Mouse (Mus musculus): Measurements from ENCODE around the gene Cyth4.
A peak's percentile ranks its signal among the peaks of the same experiment; 100 is the strongest.

The Cyth4 gene

DNA sequence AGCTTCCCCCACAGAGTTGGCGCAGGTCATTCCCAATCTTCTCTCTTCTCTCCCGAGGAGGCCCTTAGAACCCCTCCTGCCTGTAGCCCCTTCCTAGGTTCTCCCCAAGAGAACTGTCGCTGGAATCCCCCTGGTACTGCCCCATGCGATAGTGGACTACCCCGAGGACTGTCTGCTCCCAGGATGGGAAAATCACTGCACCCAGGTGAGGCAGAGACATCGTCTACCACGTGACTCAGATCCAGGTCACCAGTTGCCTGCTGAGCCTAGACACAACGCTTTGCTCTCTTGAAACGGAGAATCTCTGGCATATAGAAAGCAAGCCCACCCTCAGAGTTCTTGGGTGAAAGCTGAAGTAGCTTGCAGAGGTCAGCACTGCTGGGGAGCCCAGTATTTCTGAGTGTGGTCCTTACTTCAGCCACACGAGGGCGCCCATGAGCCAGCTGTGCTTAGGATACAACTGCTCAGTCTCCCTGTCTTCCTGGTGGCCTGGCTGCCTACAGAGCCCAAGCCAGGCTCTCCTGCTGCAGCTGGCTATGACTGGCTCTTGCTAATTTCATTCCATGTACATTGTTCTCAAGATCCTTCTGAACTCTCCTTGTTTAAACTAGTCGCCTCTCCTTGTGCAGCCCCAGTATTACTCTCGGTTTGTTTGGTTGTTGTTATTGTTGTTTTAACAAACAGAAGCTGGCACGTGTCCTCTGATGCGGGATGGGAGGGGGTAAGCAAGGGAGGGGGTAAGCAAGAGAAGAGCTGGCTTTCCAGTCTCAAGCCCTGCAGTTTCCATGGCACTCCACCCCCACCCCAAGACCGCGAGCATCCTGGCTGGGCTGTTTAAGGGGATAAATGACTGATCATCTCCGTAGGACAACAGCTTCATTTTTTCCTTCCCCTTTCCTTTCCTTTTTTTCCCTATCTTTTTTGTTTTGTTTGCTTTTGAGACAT, 9.5 kb upstream of the Cyth4 start:
- peak; percentile 92 for DNase-seq

DNA sequence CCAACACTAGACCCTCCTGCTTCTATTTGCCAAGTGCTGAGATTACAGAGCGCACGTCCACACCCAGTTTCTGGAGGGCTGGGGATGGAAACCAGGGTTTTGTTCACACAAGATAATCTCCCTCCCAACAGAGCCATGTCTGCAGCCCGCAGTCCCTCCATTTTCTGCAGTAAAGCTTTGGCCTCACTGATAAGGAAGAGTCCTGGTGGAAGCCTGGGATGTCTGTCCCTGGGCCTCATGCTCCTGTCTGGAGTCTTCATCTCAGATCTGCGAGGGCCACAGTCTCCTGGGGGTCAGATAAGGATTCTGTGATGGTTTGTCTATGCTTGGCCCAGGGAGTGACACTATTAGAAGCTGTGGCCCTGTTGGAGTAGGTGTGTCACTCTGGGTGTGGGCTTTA, 8.8 kb upstream of the Cyth4 start:
- DNase-seq = no peak

DNA sequence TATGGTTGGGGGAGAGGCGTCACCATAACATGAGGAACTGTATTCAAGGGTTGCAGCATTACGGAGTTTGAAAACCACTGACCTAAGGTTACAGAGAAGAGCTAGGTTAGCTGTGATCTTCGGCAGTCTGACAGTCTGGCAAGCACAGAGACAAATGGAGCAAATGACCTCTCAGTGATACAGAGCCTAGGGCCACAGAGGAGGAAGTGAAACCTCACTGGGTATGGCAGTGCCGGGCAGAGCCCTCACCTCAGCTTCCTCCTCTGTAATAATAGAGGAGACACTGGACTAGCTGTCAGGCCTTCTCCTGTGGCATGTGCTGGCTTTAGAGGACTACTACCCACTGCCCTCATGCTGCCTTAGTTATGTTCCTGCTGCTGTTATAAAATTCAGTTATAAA, 7.9 kb upstream of the Cyth4 start:
- no peak for DNase-seq

DNA sequence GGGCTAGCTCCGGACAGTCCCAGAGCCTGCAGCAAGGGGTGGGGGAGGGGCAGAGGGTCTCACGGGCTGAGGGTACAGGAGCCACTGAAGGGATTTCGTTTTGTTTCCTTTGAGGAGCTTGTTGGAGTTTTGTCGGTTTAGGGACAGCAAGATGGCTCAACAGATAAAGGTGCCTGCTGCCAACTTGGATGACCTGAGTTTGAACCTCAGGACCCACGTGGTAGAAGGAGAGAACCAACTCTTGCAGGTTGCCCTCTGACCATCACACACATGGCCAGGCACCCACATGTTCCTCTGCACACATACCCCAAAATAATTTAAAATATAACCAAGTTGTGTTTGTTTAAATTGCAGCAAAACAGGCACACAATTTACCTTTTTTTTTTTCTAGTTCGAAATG, 6.9 kb upstream of the Cyth4 start:
- DNase-seq = no peak

DNA sequence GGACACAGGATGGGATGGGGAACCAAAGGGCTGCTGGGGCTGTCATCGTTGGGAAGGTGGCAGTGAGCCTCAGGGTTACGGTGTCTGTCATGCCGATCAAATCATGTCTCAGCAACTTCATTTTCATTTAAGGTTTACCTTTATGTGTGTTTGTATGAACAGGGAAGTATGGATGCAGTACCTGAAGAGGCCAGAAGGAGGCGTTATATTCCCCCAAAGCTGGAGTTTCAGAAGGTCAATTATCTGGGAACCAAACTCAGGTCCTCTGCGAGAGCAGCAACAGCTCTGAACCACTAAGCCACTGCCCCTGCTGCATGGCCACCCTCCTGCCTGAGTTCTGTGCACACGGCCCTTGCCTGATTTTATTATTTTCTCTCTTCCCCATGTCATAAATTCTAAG, 6.1 kb upstream of the Cyth4 start:
- DNase-seq = peak; percentile 31

DNA sequence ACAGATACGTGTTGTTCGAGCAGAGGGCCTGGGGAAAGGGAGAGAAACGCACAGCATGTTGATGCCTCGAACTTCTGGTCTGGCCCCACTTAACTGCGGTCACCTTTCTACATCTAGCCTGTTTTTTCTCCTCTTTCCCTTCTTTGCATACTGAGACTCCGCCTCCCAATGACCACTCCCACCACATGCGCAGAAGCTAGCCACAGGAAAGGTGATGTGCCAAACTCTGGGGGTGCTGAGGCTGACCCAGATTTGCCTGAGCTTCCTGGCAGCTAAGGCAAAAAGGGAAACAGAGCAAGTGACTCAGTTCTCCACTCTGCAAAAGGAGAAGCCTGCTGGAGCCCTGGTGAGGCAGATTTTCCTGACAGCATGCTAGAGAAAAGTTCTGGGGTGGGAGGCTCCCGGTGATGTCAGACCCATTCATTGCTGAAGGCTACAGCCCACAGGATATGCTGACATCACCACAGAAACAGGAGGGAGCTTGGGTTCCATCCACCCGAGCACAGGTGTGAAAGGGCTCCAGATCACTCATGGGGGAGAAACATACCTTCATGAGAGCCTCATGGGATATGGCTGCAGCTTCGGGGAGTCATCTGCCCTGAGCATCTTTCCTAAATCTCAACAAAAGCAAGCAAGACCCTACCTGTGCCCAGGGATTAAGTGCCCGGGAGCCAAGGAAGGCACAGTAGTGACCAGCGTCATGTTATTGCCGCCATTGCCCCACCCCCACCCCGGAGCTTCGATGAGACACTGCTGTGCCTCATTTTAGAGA, 5.0 kb upstream of the Cyth4 start:
- peak; percentile 54 for DNase-seq

DNA sequence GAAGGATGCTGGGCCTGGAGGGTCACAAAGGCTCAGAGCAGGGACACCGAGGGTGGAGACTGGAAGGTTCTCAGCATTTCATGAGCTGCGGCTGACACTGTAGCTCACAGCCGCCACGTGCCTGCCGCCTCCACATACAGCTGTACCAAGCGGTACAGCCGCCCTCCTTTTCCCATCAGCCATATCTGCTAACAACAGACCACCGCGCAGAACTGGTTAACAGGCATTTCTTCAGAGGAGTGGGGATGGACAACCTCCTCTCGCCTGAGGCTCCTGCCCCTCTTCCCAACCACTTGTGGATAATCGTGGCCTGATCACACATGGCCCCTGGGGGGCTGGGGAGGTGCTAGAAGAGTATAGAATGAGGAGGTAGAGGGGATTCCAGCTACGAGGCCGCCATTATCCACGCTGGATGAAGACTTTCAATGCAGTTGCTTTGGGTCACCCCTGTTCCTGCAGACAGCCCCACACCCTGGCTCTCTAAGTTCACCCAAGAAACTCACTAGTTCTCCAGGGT, 4.3 kb upstream of the Cyth4 start:
- DNase-seq = peak; percentile 45

DNA sequence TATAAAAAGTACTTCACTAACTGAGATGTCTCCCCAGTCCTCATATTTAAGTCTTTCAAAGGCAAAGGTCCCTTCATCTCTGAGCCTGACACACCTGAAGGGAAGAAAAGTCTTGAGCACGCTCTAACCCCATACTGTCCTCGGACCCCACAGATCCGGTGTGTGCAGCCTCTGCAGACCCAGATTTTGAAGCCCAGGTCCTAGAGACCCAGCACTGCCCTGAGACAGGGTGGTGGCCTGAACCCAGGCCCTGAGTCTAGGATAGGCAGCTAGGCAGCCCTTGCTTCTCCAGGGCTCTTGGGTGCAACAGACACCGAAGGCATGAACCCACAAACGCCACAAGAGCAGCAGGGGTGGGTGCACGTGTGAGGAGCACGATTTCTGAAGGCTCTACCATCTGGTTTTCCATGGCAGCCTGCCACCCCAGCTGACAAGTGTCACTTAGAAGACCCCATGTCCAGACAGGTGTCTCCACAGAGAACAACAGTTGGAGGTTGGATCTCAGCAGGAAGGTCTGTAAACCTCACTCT, 2.9 kb upstream of the Cyth4 start:
- peak; percentile 45 for DNase-seq

DNA sequence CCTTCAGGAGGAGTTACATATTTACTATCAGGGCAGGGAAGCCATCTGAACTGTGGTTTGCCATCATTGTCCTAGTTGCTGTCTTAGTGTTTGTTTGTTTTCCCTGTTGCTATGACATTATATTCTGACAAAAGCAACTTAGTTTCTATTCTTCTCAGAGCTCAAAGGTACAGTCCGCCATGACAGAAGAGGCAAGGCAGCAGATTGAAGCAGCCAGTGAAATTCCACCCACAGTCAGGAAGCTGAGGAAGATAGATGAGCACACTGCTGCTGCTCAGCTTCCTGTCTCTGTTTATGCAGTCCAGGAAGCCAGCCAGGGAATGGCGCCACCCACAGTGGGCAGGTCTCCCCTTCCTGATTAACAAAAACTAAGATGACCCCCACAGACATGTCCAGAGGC, 2.0 kb upstream of the Cyth4 start:
- DNase-seq = peak; percentile 40

DNA sequence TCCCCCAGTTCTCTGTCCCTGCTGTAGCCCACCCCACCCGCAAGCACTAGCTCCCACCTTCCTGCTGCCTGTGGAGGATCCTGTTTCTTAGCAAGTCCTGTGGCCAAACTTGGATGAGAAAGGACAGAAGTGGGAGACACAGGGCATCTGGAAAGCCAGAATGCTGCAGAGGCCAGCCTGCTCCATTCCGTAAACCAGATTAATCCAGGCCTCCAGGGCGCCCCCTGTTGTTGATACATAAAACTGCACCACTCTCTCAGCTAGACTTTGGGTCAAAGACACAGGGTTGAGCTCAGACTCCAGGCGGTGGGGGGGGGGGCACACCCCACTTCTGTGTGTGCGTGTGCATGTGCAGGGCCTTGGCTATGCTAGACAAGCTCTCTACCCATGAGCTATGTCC, 1.4 kb upstream of the Cyth4 start:
- DNase-seq = peak; percentile 30

DNA sequence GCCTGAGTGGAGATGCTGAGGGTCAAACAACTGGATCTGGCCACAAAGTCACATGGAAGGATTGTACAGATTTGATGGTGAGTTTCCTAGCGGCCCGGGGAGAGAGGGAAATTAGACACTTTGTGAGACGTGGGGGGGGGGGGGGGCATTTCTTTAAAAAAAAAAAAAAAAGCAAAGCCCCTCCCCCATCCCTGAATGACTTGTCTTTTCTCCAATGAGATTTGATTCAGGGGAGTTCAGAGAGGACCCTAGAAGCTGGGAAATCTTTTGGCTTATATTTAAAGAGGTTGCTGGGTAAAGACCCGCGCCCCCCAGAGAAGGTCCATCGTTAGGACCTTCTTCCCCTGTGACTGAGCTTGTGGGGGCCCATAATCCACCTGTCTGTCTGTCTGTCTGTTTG, 343 bp upstream of the Cyth4 start:
- no peak for DNase-seq

DNA sequence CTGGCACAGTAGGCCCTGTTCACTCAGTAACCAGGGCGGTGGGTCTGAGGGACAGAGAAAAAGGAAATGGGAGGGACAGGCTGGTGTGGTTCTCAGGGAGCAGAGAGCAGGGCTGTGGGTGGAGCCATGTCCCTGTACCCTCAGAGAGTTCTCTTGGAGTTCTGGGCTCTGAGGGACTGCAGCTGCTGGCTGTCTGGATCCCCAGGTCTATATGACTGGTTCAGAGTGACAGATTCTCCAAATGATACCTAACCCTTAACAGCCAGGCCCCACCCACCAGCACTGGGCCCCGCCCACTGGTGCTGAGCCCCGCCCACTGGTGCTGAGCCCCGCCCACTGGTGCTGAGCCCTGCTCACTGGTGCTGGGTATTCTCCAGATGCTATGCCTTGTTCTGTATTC, 882 bp downstream of the Cyth4 start:
- peak; percentile 63 for DNase-seq

DNA sequence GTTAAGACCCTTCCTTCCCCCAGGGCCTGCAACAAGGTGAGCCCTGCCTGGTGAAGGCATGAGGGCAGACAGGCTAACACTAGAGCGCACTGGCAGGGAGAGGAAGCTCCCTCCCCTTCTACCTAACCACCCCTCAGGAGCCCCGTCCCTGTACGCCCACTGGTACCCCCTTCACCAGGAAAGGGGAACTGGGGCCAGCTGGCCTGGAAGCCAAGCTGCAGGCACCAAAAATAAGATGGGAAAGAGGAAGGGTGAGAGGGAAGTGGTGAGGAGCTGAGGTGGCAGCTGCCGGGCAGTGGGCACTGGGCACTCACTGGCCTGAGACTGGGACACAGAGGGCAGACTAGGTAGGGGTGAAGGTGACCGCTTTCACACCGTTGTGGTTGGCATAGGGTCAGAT, 2.3 kb downstream of the Cyth4 start:
- DNase-seq = peak; percentile 18

DNA sequence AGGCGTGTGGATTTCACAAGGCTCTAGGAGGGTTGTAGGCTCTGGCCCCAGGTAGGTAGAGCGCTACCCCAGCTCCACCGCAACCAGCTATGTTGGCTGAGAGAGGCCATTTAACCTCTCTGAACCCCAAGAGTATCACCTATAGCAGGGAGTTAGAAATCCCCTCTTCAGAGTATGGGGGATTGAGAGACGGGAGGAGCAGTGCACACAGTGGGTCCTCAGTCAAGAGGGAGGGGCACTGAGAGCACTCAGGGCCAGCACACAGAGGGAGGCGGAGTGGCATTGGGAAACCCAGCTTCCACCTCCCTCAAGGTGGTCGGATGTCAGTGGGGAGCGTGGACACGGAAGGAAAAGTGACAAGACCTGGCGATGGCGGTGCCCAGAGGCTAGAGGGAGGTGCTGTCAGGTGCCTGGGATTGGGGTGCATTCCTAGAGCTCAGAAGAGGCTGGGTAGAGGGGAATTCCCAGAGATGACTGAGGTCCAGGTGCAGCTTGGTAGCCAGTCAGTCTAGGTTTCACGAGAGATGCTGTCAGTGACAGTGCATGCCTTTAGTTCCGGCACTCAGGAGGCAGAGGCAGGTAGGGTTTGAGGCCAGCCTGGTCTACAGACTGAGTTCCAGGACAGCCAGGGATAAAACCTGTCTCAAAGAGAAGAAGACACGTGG, 2.8 kb downstream of the Cyth4 start:
- DNase-seq = no peak

DNA sequence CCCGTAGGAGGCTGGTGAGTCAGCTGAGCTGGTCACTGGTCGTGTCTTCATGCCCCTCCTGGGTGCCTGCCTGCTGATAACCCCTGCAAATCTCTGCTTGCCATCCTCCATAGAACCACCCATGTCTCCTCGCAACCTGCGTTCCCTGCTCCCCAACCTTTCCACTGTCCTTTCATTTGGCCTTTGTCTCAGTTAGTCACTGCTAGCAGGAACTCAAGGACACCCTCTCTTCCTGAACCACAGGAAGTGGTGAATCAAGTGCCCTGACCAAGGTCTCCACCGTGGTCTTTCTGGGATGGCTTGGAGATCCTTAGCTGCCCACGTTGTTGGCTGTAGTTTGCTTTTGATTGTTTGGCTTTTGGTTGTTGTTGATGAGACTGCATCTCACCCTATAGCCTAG, 4.3 kb downstream of the Cyth4 start:
- DNase-seq = no peak

DNA sequence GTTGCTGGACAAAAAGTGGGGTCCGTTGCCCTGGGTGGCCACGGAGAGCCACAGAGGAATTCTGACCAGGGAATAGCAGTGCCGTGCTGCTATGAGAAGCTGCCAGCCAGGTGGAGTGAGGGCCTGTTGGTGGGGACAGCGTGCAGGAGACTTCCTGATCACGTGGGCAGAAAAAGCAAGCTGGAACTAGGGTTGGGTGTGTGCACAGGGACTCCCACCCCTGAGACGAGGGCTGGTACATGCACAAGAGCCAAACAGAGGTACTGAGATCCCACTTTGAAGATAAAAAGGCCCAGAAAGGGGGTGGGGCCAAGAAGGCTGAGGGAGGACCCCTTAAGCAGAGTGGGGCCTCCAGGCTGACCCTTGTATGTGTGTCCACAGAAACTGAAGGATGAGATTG, 7.4 kb downstream of the Cyth4 start:
- DNase-seq = peak; percentile 48

DNA sequence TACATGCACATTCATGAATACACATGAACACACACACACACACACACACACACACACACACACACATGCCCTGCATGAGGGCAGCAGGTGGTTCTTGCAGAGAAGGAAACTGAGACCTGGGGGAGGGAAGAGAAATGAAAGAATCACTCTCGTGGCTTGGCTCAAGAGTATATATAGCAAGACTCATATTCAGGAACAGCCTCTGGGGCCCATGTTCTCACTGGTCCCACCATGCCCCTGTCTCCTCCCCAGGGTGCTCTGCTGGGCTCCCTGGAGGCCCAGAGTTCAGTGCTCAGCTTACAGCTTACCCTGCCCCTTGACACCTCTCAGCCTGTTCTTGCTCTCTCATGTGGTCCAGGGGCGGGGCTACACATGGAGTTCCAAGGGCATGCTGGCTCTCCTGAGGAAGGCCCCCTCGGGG, 8.5 kb downstream of the Cyth4 start:
- DNase-seq = peak; percentile 77

DNA sequence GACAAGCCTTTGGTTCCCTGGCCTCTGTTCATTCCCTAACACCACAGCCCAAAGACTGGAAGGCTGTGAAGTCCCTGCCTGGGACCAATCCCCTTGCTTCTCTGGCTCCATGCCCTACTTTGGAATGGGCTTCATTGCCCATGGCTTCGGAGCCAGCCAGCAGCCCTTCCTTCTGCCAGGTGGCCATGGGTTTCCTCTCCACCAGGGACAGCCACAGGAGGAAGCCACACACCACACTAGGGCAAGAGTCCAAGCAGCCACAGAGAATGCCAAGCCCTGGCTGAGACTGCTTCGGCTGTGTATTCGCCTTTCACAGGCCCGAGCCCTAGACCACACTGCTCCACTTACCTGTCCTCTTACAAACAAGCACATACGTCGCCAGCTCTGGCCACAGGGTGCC, 9.2 kb downstream of the Cyth4 start:
- DNase-seq = peak; percentile 26

DNA sequence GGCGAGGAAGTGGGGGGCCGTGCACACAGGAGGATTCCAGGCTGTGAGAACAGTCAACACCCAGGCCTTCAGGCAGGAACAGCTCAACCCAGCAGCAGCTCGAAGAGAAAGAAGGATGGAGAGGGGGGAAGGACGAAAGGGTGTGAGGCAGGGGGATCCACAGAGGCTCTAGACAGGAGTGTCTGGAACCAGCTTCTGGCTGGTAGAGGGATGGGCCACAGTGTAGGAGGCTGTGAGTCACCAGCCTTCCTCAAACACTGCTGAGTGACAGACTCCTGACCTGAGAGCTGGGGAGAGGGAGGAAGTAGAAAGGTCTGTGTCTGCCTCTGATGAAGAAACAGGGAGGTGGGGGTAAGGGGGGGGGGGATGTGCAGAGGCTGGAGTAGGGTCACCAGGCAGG, 10.6 kb downstream of the Cyth4 start:
- peak; percentile 45 for DNase-seq

DNA sequence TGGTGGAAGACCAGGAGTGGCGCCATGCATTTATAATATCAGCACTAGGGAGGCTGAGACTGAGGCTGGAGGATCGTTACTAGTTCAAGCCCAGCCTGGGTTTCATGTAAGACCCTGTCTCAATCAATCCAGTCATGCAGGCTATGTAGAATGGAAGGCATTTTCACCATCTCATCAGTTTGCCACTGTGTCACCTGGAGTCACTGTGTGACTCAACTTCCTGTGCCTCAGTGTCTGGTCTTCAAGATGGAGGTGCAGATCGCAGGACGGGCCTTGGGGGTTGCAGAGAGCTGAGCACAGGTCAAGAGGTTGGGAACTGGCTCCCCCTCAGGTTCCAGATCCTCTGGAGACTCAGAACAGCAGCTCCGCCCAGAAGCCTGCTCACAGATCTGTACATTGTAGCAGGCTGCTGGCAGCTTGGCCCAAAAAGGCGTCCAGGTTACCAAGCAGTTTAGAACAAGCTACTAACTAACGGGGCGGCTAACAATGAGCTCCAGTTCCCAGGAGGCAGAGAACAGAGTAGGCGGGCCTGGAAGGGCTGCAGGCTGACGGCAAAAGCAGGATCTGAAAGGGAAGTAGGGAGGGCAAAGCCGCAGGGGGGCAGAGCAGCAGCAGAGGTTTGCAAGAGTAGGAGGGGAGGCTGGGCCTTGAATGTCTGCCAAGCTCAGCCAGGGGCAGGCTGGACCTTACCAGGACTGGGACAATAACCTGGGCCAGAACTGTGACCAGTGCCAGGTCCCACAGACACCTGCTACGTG, 14.0 kb downstream of the Cyth4 start:
- DNase-seq = peak; percentile 13

DNA sequence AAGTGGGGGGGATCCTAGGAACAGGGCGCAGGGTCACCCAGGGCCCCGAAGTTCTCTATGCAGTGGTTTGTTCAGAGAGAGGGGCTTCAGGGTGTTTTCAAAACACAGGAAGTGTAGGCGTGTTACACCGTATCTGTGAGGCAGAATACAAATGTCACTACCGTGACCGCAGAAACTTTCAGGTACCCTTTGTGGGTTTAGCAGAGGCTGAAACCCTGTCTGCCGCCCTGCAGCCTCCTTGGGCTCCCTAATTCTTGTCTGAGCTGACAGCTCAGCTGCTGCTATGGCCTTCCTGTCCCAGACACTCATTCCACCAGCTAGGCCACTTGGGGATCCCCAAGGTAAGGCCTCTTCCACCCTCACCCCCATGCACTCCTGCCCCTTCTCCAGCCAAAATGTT, 17.7 kb downstream of the Cyth4 start:
- DNase-seq = peak; percentile 50

DNA sequence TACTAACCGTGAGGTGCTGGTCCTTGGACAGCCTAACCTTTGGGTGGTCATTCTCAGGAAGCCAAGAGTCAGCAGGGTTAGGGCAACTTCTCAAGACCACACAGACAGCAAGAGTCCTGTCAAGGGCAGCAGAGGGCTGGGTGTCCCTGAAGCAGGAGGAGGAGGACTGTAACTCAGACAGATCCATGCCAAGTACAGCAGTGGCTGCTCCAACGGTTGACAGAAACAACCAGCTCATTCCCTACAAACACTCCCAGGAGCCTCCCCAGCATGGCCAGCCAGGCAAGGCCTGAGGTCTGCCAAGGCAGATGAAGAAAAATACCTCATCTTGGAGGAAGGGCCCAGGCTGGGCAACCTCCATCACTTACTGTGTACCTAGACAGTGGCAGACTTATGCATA, 20.1 kb downstream of the Cyth4 start:
- DNase-seq = no peak

Data from thymus, postnatal 4 days (tissue).